Mouse (Mus musculus): ENCODE measurements around the gene Syce3.
A peak's percentile ranks its signal among the peaks of the same experiment; 100 is the strongest.
"Not testable (repeated sequence)": the region's sequence is repeated elsewhere in the genome, so short reads cannot be mapped to it uniquely, and the experiment has no call there.

Syce3 gene

GRCm38 (mm10) chr15:89410118-89410517 lies at the start of gene Syce3:
Gene Syce3 (minus strand): TSS chr15:89410503.
- no peak for DNase-seq (ENCODE audit: low spot score)

DNA sequence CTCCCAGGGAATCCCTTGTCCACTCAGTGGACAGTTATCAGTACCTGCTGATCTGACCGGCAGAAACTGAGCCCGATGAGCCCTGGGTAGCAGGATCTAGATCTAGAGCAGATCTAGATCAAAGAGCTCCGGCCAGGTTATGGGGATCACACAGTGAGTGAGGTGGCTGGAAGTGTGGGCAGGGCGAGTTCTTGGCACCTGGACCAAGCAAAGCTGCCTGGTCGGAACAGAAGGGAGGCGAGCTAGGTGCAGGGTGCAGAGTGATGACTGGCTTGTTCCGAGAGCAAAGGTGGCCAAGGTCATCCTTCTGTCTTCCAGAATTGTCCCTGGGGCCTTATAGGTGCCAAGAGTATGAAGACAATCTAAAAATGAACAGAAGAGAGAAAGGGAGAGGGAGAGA lies 49.5 kb upstream of the Syce3 start:
- DNase-seq (ENCODE audit: low spot score) = no peak

DNA sequence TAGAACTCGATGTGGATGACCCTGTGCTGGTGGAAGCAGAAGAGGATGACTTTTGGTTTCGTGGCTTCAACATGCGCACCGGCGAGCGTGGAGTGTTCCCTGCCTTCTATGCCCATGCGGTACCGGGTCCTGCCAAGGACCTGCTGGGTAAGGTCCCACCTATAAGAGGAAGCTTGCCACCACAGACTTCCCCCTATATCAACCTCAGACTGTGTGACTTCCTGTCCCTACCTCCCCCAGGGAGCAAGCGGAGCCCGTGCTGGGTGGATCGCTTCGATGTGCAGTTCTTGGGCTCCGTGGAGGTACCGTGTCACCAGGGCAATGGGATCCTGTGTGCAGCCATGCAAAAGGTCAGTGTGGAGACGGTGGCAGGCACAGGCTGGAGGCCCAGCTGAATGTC lies 48.6 kb upstream of the Syce3 start:
- DNase-seq (ENCODE audit: low spot score) = no peak

DNA sequence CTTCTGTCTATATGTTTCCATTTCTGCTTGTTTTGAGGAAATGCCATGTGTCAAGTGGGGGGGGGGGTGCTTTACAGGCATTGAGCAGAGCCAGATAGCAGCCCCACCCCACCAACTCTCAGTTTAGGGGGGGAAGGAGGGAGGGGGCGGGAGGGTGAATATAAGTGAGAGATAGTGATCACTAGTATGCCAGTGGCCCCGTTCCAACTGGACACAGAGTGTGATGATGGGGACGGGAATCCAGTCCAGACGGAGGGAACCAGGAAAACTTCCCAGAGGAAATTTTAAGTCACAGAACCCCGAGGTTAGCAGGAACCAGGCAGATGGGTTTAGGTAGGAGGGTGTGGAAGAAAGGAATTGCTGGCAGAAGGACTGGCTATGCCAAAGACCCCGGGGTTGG lies 45.3 kb upstream of the Syce3 start:
- no peak for DNase-seq (ENCODE audit: low spot score)

GRCm38 (mm10) chr15:89454857-89455256 lies 44.6 kb upstream of the Syce3 start:
- no peak for DNase-seq (ENCODE audit: low spot score)

GRCm38 (mm10) chr15:89453865-89454478 lies 43.7 kb upstream of the Syce3 start, which contains the start of gene Mapk8ip2:
Gene Mapk8ip2 (plus strand): TSS chr15:89453913.
- DNase-seq (ENCODE audit: low spot score) = no peak

- DNase-seq (ENCODE audit: low spot score) = peak; percentile 60
Observed at GRCm38 (mm10) chr15:89452906-89453864, 42.9 kb upstream of the Syce3 start.

DNA sequence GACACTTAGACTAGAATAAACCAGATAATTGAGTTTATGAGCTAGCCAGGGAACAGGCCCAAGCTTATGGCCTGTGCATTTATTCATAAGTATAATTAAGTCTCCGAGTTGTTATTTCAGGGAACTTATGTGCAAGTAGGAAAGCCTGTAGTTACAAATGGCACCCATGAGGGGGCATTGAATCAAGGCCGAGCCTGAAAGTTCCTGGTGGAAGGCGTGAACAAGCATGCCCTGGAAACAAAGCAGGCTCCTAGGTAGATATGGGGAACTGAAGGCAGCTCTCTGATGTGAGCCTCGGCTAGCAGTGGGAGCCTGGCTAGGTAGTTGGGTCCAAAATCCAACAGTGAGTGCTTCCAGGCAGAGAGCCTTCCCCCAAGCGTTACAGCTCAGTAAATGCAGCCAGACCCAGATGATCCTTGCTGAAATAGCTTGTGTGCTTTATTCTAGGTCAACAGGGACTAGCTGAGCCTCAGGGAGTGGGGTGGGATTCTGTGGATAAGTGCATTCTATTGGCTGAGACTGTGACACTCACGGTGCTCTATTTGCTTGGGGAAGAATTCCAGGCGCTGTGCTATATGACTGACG lies 32.3 kb upstream of the Syce3 start:
- DNase-seq (ENCODE audit: low spot score) = no peak

GRCm38 (mm10) chr15:89435878-89436277 lies 25.6 kb upstream of the Syce3 start:
- DNase-seq (ENCODE audit: low spot score) = no peak

DNA sequence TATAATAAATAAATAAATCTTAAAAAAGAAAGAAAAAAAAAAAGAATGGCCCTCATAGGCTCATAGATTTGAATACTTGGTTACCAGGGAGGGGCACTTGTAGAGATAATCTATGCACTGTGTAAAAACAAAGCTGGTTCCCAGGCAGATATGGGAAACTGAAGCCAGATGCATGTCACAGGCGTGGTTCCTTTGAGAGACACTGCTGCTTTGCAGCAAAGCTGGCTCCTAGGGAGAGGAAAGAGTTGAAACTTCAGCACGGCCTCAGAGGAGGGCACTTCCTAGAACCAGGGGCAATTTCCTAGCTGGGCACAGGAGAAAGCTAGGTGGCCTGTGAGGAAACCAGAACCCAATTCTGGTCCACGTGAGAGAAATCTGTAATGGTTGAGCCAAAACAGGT lies 23.8 kb upstream of the Syce3 start:
- DNase-seq (ENCODE audit: low spot score) = no peak

- no peak for DNase-seq (ENCODE audit: low spot score)
Observed at GRCm38 (mm10) chr15:89432946-89433345, 22.6 kb upstream of the Syce3 start.

- DNase-seq (ENCODE audit: low spot score) = no peak
Observed at GRCm38 (mm10) chr15:89431806-89432205, 21.5 kb upstream of the Syce3 start.

GRCm38 (mm10) chr15:89431271-89431670 lies 21.0 kb upstream of the Syce3 start:
- DNase-seq (ENCODE audit: low spot score) = no peak

- DNase-seq (ENCODE audit: low spot score) = not testable (repeated sequence)
Observed at GRCm38 (mm10) chr15:89430771-89431170, 20.5 kb upstream of the Syce3 start.

GRCm38 (mm10) chr15:89430341-89430740 lies 20.0 kb upstream of the Syce3 start:
- no peak for DNase-seq (ENCODE audit: low spot score)

DNA sequence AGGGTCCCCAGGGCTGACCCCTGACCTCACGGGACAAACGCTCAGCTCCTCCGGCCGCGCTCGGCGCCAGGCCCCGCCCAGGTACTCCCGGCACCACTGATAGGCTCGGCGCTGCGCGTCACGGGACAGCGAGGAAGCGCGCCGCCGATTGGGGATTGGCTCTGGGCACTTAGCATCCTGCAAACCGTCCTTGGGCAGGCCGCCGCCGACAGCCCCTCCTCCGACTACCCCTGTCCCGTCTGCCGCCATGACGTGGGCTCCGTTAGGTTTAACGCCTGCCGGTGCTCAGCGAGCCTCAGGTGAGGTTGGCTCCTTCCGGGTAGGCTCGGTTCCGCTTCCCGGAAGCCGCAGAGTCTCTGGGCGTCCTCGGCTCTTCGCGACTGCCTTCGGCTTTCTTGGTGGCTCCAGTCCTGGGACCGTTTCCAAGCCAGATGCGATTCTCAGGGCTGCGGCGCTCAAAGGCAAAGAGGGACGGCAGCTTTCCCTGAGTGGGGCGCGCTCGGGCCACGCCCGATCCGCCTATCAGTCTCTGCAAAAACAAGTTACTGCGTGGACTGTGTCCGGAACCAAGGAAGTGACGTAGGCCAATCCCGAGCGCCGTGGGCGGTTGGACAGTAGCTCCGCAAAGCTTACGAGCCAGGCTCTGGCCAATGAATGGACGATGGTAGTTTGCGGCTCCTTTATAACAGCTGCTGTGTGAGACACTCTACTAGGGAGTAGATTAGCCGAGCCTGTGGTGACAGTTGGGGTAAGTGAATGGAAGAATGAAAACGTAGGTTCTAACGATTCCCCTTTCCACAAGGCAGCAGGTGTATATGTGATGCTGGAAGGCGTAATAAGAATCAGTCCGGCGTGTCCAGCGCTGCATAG lies 19.3 kb upstream of the Syce3 start, which contains the start of the genes C730034F03Rik, Gm44502 and Chkb:
C730034F03Rik (plus strand) TSS at position 238 of the 870 bp plus-strand sequence.
Gm44502 (minus strand) TSS at position 345 of the 870 bp plus-strand sequence.
Chkb (minus strand) TSS at position 557 of the 870 bp plus-strand sequence.
- DNase-seq (ENCODE audit: low spot score) = peak; percentile 79

GRCm38 (mm10) chr15:89428821-89429351 lies 18.6 kb upstream of the Syce3 start:
- DNase-seq (ENCODE audit: low spot score) = no peak

- no peak for DNase-seq (ENCODE audit: low spot score)
Observed at GRCm38 (mm10) chr15:89428136-89428790, 18.0 kb upstream of the Syce3 start.

DNA sequence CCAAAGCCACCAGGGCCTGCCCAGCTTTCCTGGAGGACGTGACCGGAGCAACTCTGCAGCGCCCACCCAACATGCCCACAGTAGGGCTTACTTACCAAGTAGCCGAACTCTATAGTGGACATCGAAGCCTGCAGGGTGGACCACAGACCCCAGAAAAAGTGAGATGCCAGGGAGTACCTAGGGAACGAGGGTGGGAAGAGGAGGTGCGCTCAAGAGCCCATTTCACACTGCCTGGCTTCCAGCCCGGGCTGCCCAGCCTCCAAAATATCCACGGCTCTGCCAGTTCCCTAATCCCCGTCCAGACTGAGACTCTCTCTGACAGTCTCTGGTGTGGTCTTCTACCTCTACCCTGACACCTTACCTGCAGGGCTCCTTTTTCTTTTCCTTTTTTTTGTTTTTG lies 16.4 kb upstream of the Syce3 start:
- no peak for DNase-seq (ENCODE audit: low spot score)

DNA sequence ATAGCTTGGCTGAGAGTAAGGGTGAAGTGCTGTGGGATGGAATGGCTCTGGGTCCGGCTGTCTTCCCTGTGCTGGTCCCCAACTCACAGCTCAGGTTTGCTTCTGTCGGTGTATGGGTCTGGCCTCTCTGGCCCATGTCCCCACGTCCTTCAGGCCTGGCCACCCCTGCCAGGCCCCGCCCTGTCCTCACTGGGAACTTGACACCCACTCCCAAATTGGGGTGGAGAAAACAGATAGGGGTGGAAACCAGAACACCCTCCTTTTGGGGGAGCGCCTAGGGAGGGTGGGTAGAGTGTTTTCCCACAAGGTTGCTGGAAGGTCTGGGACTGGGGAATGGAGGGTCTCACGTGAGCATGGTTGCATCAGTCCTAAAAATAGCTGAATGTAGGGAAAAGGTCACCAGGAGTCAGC lies 15.4 kb upstream of the Syce3 start, which contains the start of gene Cpt1b:
Cpt1b (minus strand) TSS at position 153 of the 411 bp plus-strand sequence.
- no peak for DNase-seq (ENCODE audit: low spot score)

DNA sequence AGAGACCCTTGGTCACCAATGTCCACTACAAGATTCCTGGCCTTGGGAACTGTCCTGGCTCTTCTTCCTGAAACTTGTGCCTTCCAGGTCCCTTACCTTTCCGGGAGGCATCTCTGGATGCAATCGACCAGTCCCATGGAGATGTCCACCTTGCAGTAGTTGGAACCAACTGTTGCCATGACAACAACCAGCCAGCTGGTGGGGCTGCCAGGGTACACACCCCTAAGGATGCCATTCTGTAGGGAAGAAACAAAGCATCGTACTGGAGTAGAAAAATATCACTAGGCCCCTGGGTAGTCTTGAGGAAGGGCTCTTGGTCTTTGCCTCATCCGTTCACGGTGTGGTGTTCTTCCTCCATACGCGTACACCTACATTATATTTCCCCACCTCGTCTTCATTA lies 14.3 kb upstream of the Syce3 start:
- DNase-seq (ENCODE audit: low spot score) = no peak
